Mouse (Mus musculus) G1E (cell line): ENCODE measurements at regions not wholly inside any gene's neighbourhood (a gene's known extent, or its start where the extent isn't known, plus 50 kb on each side); places are given as distances from the start of the nearest gene placed in this dataset.

Experiments used
- ATAC-seq: 2 replicates; pipeline ENCODE4 v1.8.0; 2016; ENCODE audit warnings: mild to moderate bottlenecking; ENCODE audit not compliant: insufficient number of reproducible peaks, poor library complexity, low FRiP score, severe bottlenecking; ENCODE audit errors: extremely low read depth
- DNase-seq: peaks from one replicate; pipeline ENCODE4 v3.0.0; 2012; ENCODE audit warnings: low spot score
- H3K27me3 ChIP-seq: 2 replicates; pipeline ENCODE4 v1.6.1; 2012; ENCODE audit warnings: mild to moderate bottlenecking, low read length, inconsistent platforms; ENCODE audit not compliant: insufficient read depth
- H3K36me3 ChIP-seq: replicated peaks from 2 replicates; pipeline ENCODE3; 2012; ENCODE audit warnings: mild to moderate bottlenecking, inconsistent platforms
- H3K4me1 ChIP-seq: 2 replicates; pipeline ENCODE4 v1.6.1; 2012; ENCODE audit warnings: low read depth, low read length, inconsistent platforms, mixed read lengths; ENCODE audit not compliant: insufficient read depth
- H3K4me3 ChIP-seq: 2 replicates; pipeline ENCODE4 v1.5.1; 2012; ENCODE audit warnings: low read depth, mild to moderate bottlenecking, inconsistent platforms, low read length, moderate library complexity, mixed read lengths
- H3K9me3 ChIP-seq: replicated peaks from 2 replicates; pipeline ENCODE4 v1.6.1; 2012; ENCODE audit warnings: inconsistent platforms
- CTCF ChIP-seq: IDR thresholded peaks from 2 replicates; pipeline ENCODE4 v1.5.1; 2012; ENCODE audit warnings: low read depth, low read length, inconsistent platforms, mixed read lengths
- GATA1 ChIP-seq: IDR thresholded peaks from 2 replicates; pipeline ENCODE4 v1.6.1; 2012; ENCODE audit warnings: borderline replicate concordance, low read length, inconsistent platforms, mixed read lengths
- GATA2 ChIP-seq: IDR thresholded peaks from 2 replicates; pipeline ENCODE4 v1.6.1; 2012; ENCODE audit warnings: low read depth, low read length, inconsistent platforms, borderline replicate concordance
- POLR2AphosphoS5 ChIP-seq: IDR thresholded peaks from 2 replicates; pipeline ENCODE4 v1.6.1; 2012; ENCODE audit warnings: low read depth, low read length, inconsistent platforms; ENCODE audit not compliant: insufficient replicate concordance
- TAL1 ChIP-seq: conservative IDR thresholded peaks from 2 replicates; pipeline ENCODE4 v1.6.1; 2012; ENCODE audit warnings: low read depth, low read length, inconsistent platforms, mixed read lengths

DNA sequence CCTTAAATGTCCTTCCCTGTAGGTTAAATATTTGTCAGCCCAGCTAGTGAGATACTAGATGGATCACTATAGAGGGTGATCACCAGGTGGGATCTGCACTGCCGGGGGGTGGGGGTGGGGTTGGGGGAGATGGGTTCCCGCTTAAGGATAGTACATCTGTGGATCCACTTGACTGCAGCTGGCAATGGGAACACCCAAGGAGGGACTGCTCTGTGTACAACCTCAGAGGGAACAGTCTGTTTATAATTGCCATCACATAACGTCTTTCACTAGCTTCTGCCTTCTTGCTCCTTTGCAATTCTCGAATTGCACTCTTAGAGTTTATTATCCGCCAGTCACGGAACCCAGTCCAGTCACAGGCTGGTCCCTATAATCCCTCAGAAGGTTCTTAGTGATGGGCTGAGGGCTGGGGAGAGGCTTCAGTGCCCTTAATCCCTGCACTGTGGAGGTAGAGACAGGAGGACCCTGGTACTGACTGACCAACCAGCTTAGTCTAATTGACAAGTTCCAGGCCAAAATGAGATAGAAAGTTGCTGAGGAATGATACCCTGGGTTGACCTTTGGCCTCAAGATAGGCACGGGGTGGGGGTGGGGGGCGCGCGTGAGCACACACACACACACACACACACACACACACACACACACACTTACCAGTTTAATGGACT, 162.4 kb downstream of the Icos start:
- DNase-seq (no peak), ATAC-seq (no peak)
- no peaks in the 10 kb centered on the region for H3K9me3 ChIP-seq
- peaks cover 2% of the 10 kb centered on the region; the same call in 1 of the 2 replicates for H3K27me3 ChIP-seq
- TF ChIP-seq CTCF (no peak), POLR2AphosphoS5 (no peak), GATA1 (no peak), TAL1 (no peak), GATA2 (no peak)
- no peaks in the 10 kb centered on the region for H3K36me3 ChIP-seq
- no peaks in the 10 kb centered on the region for H3K4me1 ChIP-seq
- no peak overlapping the region for H3K4me3 ChIP-seq

DNA sequence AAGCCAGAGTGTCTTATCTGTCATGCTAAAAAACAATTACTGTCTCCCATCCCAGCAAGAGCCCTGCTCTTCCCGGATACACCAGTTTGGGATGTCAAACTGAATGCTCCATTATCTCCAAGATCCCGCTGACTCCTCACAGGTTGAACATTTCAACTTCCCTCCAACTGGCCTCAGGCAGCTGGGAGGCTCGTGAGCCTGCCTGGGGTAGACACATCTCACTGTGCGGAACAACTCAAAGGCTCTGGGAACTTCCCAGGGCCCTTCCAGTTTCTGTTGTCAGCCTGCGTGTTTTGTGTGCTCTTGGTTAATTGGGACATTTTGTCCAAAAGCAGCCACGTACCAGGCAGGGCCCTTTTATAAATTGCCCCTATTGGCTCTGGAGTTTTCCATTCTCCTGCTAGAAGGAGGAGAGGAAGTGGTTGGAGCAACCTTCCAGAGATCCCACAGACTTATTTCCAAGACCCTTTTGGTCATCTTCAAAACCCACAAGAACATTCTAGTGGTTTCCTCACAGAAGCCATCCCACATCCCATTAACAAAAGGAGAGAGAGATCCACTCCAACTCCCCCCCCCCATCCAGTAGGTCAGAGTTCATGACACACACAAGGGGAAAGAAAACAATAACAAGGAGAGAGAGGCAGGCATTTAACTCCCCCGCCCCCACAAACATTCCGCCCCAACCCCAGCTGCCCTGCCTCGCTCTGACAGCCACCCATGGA, 163.3 kb downstream of the Icos start:
- ATAC-seq (no peak), DNase-seq (no peak)
- Histone ChIP-seq H3K4me1 (no peaks in the 10 kb centered on the region), H3K4me3 (no peak overlapping the region), H3K36me3 (no peaks in the 10 kb centered on the region), H3K27me3 (peaks cover 2% of the 10 kb centered on the region; the same call in 1 of the 2 replicates), H3K9me3 (no peaks in the 10 kb centered on the region)
- no peak for TF ChIP-seq TAL1
- no peak for TF ChIP-seq GATA2
- no peak for TF ChIP-seq GATA1

DNA sequence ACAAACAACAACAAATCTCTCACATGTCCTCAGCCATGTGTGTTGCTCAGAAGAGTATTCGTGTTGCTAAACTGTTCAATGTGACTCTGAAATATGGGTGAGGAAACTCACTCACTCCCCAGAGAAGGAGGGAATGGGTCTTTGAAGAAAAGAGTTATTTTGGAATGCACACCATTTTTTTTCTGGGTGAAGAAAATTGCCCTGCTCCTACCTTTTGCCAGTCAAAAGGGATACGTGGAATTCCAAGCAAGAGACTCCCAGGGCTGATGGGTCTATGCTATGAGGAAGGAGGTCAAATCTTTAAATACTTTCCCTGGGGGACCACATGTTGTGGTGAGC, 163.8 kb downstream of the Icos start:
- Histone ChIP-seq H3K36me3 (no peaks in the 10 kb centered on the region), H3K9me3 (no peaks in the 10 kb centered on the region), H3K4me1 (no peaks in the 10 kb centered on the region), H3K27me3 (peaks cover 2% of the 10 kb centered on the region; the same call in 1 of the 2 replicates), H3K4me3 (no peak overlapping the region)
- ATAC-seq (no peak), DNase-seq (no peak)
- TF ChIP-seq POLR2AphosphoS5 = no peak
- TF ChIP-seq TAL1 = no peak
- no peak for TF ChIP-seq GATA2
- no peak for TF ChIP-seq GATA1
- TF ChIP-seq CTCF = no peak

DNA sequence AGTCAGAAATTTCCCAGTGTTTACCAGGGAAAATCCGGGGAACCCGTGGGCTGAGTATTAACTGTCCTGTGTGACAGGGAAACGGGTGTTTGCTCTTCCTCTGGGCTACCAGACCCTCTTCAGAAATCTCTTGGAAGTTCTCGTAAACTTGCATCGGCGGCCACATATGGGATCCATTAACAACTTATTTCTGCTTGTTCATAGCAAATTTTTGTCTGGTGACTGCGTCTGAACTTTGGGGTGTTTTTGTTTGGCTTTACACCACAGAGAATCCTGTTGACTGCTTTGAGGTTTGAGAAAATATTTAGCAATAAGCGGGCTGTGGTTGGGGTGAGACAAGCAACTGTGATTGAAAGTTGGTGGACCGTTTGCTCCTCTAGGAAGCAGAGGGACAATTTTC, 164.2 kb downstream of the Icos start:
- Histone ChIP-seq H3K27me3 (peaks cover 2% of the 10 kb centered on the region; the same call in 1 of the 2 replicates), H3K36me3 (no peaks in the 10 kb centered on the region), H3K4me3 (no peak overlapping the region), H3K9me3 (no peaks in the 10 kb centered on the region), H3K4me1 (no peaks in the 10 kb centered on the region)
- no peak for DNase-seq
- TF ChIP-seq TAL1 (no peak), GATA2 (no peak), CTCF (no peak), POLR2AphosphoS5 (no peak), GATA1 (no peak)
- ATAC-seq = no peak

DNA sequence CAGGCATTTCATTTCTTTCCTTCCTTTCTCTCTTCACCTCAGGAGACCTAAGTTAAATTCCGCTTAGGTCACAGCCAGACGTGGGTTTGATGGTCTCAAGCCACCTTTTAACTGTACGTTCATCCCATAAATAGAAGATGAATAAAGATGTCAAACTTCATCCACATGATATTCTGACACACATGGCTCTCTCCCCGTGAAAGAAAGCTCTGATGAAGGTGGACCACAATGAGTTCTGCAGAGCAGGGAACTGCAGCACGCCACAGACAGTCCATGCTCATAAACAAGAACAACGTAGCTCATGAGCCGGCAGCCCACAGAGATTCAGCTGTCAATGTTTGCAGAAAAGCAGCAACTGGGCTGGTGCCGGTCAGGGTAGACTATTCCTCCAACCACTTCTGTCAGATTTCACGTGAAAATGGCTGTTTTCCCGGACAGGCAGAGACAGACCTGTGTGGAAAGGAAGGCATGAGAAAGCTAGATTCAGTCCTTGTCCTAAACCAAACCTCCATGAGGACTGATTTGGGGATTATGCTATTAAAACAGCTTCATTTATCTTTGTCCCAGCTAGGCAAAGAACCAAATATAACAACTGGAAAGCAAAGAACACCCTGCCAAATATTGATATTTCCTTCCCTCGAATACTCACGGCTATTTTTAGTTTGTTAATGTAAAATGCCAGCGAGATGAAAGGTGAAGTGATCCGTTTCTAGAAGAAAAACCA, 165.5 kb downstream of the Icos start:
- Histone ChIP-seq H3K4me1 (no peaks in the 10 kb centered on the region), H3K4me3 (no peak overlapping the region), H3K27me3 (peaks cover 2% of the 10 kb centered on the region; the same call in 1 of the 2 replicates), H3K36me3 (no peaks in the 10 kb centered on the region), H3K9me3 (no peaks in the 10 kb centered on the region)
- TF ChIP-seq GATA2 = no peak
- no peak for TF ChIP-seq CTCF
- no peak for DNase-seq
- ATAC-seq = no peak

DNA sequence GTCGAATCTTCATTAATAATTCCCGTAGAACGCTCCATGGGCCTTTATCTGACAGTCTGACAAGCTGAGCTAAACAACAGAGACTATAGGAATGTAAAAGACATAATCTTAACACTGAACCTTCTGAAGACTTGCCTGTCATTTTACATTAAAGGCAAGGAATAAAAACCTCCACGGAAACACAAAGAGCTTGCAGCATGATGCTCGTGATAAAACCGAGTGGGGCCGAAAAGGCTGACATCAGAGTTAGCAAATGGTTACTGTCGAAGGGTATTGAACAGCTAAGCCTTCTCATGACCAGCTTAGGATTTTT, 166.0 kb downstream of the Icos start:
- no peak overlapping the region for H3K4me3 ChIP-seq
- no peaks in the 10 kb centered on the region for H3K4me1 ChIP-seq
- no peaks in the 10 kb centered on the region for H3K9me3 ChIP-seq
- TF ChIP-seq POLR2AphosphoS5 (no peak), GATA1 (no peak), CTCF (no peak), GATA2 (no peak), TAL1 (no peak)
- DNase-seq (no peak), ATAC-seq (no peak)
- peaks cover 2% of the 10 kb centered on the region; the same call in 1 of the 2 replicates for H3K27me3 ChIP-seq
- no peaks in the 10 kb centered on the region for H3K36me3 ChIP-seq
